Mouse (Mus musculus) hindbrain, embryonic 13.5 days (tissue): ENCODE measurements around the gene Rdh16. TPM values are rescaled to one million over a fixed set of nuclear protein-coding genes. Genes with fewer than 3 reads are reported as not detected.
"Not testable (repeated sequence)": the region's sequence is repeated elsewhere in the genome, so short reads cannot be mapped to it uniquely, and the experiment has no call there.

ENCODE experiments used
- ATAC-seq: fragments of 200-750 bp; cut with Nextera tagmentation; 2 replicates; pipeline ENCODE4 v1.8.0; 2017; ENCODE audit warnings: moderate TSS enrichment; ENCODE audit not compliant: low FRiP score
- H3K27ac ChIP-seq: fragments of 300-500 bp; sonication (generic); 2 replicates; pipeline ENCODE4 v1.5.1; 2015; ENCODE audit warnings: inconsistent platforms, mild to moderate bottlenecking, moderate library complexity
- H3K27me3 ChIP-seq: fragments of 300-500 bp; sonication (generic); 2 replicates; pipeline ENCODE4 v1.6.1; 2015; ENCODE audit warnings: mild to moderate bottlenecking, inconsistent platforms
- H3K36me3 ChIP-seq: fragments of 300-500 bp; sonication (generic); 2 replicates; pipeline ENCODE4 v1.6.1; 2015; ENCODE audit warnings: mild to moderate bottlenecking, inconsistent platforms
- H3K4me1 ChIP-seq: fragments of 300-500 bp; sonication (generic); replicated peaks from 2 replicates; pipeline ENCODE4 v1.6.1; 2015; ENCODE audit warnings: inconsistent platforms
- H3K4me2 ChIP-seq: fragments of 300-500 bp; sonication (generic); 2 replicates; pipeline ENCODE4 v1.6.1; 2015; ENCODE audit warnings: inconsistent platforms, mild to moderate bottlenecking, moderate library complexity
- H3K4me3 ChIP-seq: fragments of 300-500 bp; sonication (generic); 2 replicates; pipeline ENCODE4 v1.5.1; 2015; ENCODE audit warnings: mild to moderate bottlenecking, inconsistent platforms
- H3K9ac ChIP-seq: fragments of 300-500 bp; sonication (generic); 2 replicates; pipeline ENCODE4 v1.6.1; 2015; ENCODE audit warnings: mild to moderate bottlenecking, inconsistent platforms
- H3K9me3 ChIP-seq: fragments of 300-500 bp; sonication (generic); 2 replicates; pipeline ENCODE4 v1.6.1; 2016; ENCODE audit warnings: inconsistent platforms
- WGBS: fragments of 180-500 bp; shearing (Covaris S2); methylation state at CpG from one replicate; pipeline ENCODE4 v1.1.7; 2015; 5-methylcytosine and 5-hydroxymethylcytosine counted together
- polyA plus RNA-seq: library from polyadenylated mRNA; unstranded; fragments of >200 nt; fragmentation: Nextera tagmentation; extraction: Ambion mirVana; gene quantifications from 2 replicates; pipeline ENCODE4 v1.2.1, GENCODE M21; 2015

Rdh16 gene
- polyA plus RNA-seq, 1 experiment from 2014 or later: not detected

GRCm38 (mm10) chr10:127886551-127886950, 85.6 kb downstream of the Rdh16 start:
- H3K4me2 ChIP-seq: no peak overlapping the region
- no peak for ATAC-seq
- no peaks in the 10 kb centered on the region for H3K27me3 ChIP-seq
- 0 out of 2 replicates have a peak, but pooled peaks cover 4% of the 10 kb centered on the region for H3K4me1 ChIP-seq
- no peaks in the 10 kb centered on the region for H3K9me3 ChIP-seq
- no peak overlapping the region for H3K9ac ChIP-seq
- no peak overlapping the region for H3K4me3 ChIP-seq
- WGBS: 84% methylated on average over 1 of the region's 1 CpGs
- H3K36me3 ChIP-seq: no peaks in the 10 kb centered on the region
- no peak overlapping the region for H3K27ac ChIP-seq

- Histone ChIP-seq H3K27me3 (no peaks in the 10 kb centered on the region), H3K27ac (no peak overlapping the region), H3K9ac (no peak overlapping the region), H3K36me3 (no peaks in the 10 kb centered on the region), H3K9me3 (no peaks in the 10 kb centered on the region), H3K4me2 (no peak overlapping the region), H3K4me3 (no peak overlapping the region), H3K4me1 (0 out of 2 replicates have a peak, but pooled peaks cover 4% of the 10 kb centered on the region)
- ATAC-seq: no peak
- 85% methylated on average over 4 of the region's 4 CpGs for WGBS
Observed at GRCm38 (mm10) chr10:127886971-127887370, 86.0 kb downstream of the Rdh16 start.

GRCm38 (mm10) chr10:127888605-127889004, 87.7 kb downstream of the Rdh16 start, which contains the start of gene Rdh7:
Gene Rdh7, minus strand, starts transcription at chr10:127888817.
- no peak within 1 kb of the TSS for H3K27ac ChIP-seq
- H3K4me2 ChIP-seq: no peak within 1 kb of the TSS
- ATAC-seq: no peak
- no peak within 1 kb of the TSS for H3K4me3 ChIP-seq
- H3K4me1 ChIP-seq: 0 out of 2 replicates have a peak, but pooled peaks cover 4% of the 10 kb centered on the region
- no peaks in the 10 kb centered on the region for H3K36me3 ChIP-seq
- no peaks in the 10 kb centered on the region for H3K9me3 ChIP-seq
- H3K9ac ChIP-seq: no peak within 1 kb of the TSS
- no peaks in the 10 kb centered on the region for H3K27me3 ChIP-seq

GRCm38 (mm10) chr10:127891481-127891880, 90.5 kb downstream of the Rdh16 start:
- ATAC-seq: no peak
- no peak overlapping the region for H3K9ac ChIP-seq
- H3K27me3 ChIP-seq: no peaks in the 10 kb centered on the region
- 0 out of 2 replicates have a peak, but pooled peaks cover 4% of the 10 kb centered on the region for H3K4me1 ChIP-seq
- no peak overlapping the region for H3K4me2 ChIP-seq
- no peak overlapping the region for H3K4me3 ChIP-seq
- H3K27ac ChIP-seq: no peak overlapping the region
- no peaks in the 10 kb centered on the region for H3K36me3 ChIP-seq
- no peaks in the 10 kb centered on the region for H3K9me3 ChIP-seq
- 86% methylated on average over 1 of the region's 1 CpGs for WGBS

GRCm38 (mm10) chr10:127893163-127894022, 92.4 kb downstream of the Rdh16 start:
- H3K9me3 ChIP-seq, H3K36me3 ChIP-seq, H3K4me2 ChIP-seq, H3K4me1 ChIP-seq, H3K9ac ChIP-seq, H3K27me3 ChIP-seq, H3K27ac ChIP-seq, ATAC-seq, H3K4me3 ChIP-seq: not testable (repeated sequence)
- 71% methylated on average over 5 of the region's 5 CpGs for WGBS

Other genes with a start within 250 kb of the Rdh16 start
- gene Lrp1, start 180.0 kb upstream of the Rdh16 start, polyA plus RNA-seq: 101 and 108 TPM in 2 replicates
- gene Stat6, start 158.2 kb upstream of the Rdh16 start, polyA plus RNA-seq: 4.9 and 5.0 TPM in 2 replicates
- gene Nemp1, start 134.3 kb upstream of the Rdh16 start, polyA plus RNA-seq: 3.9 and 4.0 TPM in 2 replicates
- 2.3 and 3.3 TPM in 2 replicates for gene Nab2, start 132.6 kb upstream of the Rdh16 start, polyA plus RNA-seq
- gene Myo1a, start 96.0 kb upstream of the Rdh16 start, polyA plus RNA-seq: 0.43 and 0.74 TPM in 2 replicates
- gene Tac2, start 76.7 kb upstream of the Rdh16 start, polyA plus RNA-seq: not detected in 2 replicates
- 3.7 and 3.8 TPM in 2 replicates for gene Zbtb39, start 61.6 kb upstream of the Rdh16 start, polyA plus RNA-seq
- 0.81 and 0.83 TPM in 2 replicates for gene Gpr182, start 49.4 kb upstream of the Rdh16 start, polyA plus RNA-seq
- gene Rdh1, start 41.4 kb upstream of the Rdh16 start, polyA plus RNA-seq: not detected in 2 replicates
- not detected in 2 replicates for gene Rdh16f1, start 41.4 kb upstream of the Rdh16 start, polyA plus RNA-seq
- gene Rdh9, start 24.8 kb upstream of the Rdh16 start, polyA plus RNA-seq: 0.13 and 0.16 TPM in 2 replicates
- not detected in 2 replicates for gene Rdh19, start 48.8 kb downstream of the Rdh16 start, polyA plus RNA-seq
- gene Rdh16f2, start 65.3 kb downstream of the Rdh16 start, polyA plus RNA-seq: not detected in 2 replicates
- not detected in 2 replicates for gene Rdh7, start 87.7 kb downstream of the Rdh16 start, polyA plus RNA-seq
- not detected in 2 replicates for gene Sdr9c7, start 97.4 kb downstream of the Rdh16 start, polyA plus RNA-seq
- not detected in 2 replicates for gene Hsd17b6, start 206.5 kb downstream of the Rdh16 start, polyA plus RNA-seq
- gene Prim1, start 214.0 kb downstream of the Rdh16 start, polyA plus RNA-seq: 33.9 and 39.4 TPM in 2 replicates
- 609 and 615 TPM in 2 replicates for gene Naca, start 234.4 kb downstream of the Rdh16 start, polyA plus RNA-seq